Comparison of ENCODE assay signal across 14 mouse cellular contexts in the genomic region with DNA sequence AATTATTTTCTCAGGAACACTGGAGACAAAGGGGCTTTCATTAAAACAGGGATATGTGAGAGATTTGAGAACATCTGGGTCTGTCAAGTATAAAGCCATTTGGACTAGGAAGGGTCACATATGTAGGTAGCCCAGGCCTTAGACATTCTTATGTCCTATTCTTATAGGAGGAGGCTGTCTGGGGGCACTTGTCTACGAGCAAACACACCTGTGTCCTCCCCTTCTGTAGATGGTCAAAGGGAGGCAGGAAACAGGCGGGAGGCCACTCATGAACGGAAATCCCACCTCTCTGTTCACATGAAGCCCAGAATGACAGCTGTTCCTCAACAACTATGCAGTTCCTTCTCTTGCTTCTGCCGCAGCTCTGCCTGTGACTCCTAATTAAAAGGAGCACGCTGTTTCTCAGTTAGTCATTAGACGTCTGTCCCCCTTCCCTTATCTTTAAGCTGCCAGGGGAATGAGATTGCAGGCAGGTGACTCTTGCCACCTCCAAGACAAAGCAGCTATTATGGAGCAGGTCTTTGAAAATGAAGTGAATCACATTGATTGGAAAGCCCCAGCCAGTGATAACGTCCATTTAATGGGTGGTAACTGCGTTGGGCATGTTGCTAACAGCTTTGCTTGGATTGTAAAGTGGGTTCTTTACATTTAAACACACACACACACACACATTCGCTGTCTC. TPM values are rescaled to one million over a fixed set of nuclear protein-coding genes. Genes with fewer than 3 reads are reported as not detected.
A peak's percentile ranks its signal among the peaks of the same experiment; 100 is the strongest.
DNase-seq lines count a peak whose midpoint lies in the region; ATAC-seq and TF ChIP-seq lines count a peak whose summit lies in the region.
"Had no signal": no experiment of that assay in that cellular context is flagged by ENCODE, and none has a peak within 500 bp of the region (broad histone marks: within the 10 kb centered on the region; RNA-seq: fewer than 3 reads in every experiment).

No protein-coding gene starts in this region.

- H3K9ac ChIP-seq in embryonic facial prominence, embryonic 11.5 days (replicated peaks; ENCODE audit: low read length), result no peak overlapping the region
- H3K9ac ChIP-seq in intestine, postnatal 0 days (ENCODE audit: low read depth, low read length), result no peak overlapping the region
- 0 out of 2 replicates have a peak overlapping the region, but pooled peaks have one; percentile 14 for H3K9ac ChIP-seq in stomach, embryonic 14.5 days (replicated peaks; ENCODE audit: low read depth, low read length)
- H3K9ac ChIP-seq: forebrain, embryonic 13.5 days; liver, embryonic 15.5 days; neural tube, embryonic 12.5 days had no signal

- ATAC-seq in embryonic facial prominence, embryonic 11.5 days (replicated peaks; ENCODE audit: insufficient number of reproducible peaks, low FRiP score, low TSS enrichment, low read depth), result peak; percentile 7; the same call in 1 of the 2 replicates
- peak; percentile 44; the same call in 1 of the 2 replicates for ATAC-seq in intestine, postnatal 0 days
- no peak for ATAC-seq in stomach, embryonic 14.5 days (ENCODE audit: insufficient number of reproducible peaks, insufficient read depth, low FRiP score, low read depth)

- H3K27ac ChIP-seq in left cerebral cortex, adult 2 months, result peak overlapping the region; percentile 56
- no peak overlapping the region for H3K27ac ChIP-seq in embryonic facial prominence, embryonic 11.5 days (replicated peaks; ENCODE audit: low read depth, low read length)
- H3K27ac ChIP-seq in intestine, postnatal 0 days (ENCODE audit: low read depth, low read length), result no peak overlapping the region; the same call in 1 of the 2 replicates
- peak overlapping the region; percentile 48 for H3K27ac ChIP-seq in stomach, embryonic 14.5 days (ENCODE audit: low read length)
- H3K27ac ChIP-seq in thymus, adult 2 months (ENCODE audit: control insufficient read depth, insufficient read depth, low read length), result no peak overlapping the region
- H3K27ac ChIP-seq: forebrain, embryonic 13.5 days; liver, embryonic 15.5 days; neural tube, embryonic 12.5 days had no signal

- H3K9me3 ChIP-seq in embryonic facial prominence, embryonic 11.5 days (replicated peaks; ENCODE audit: control insufficient read depth, low read length), result no peaks in the 10 kb centered on the region
- no peaks in the 10 kb centered on the region for H3K9me3 ChIP-seq in intestine, postnatal 0 days (ENCODE audit: control insufficient read depth)
- no peaks in the 10 kb centered on the region for H3K9me3 ChIP-seq in stomach, embryonic 14.5 days (ENCODE audit: control insufficient read depth, low read depth, low read length)
- H3K9me3 ChIP-seq: forebrain, embryonic 13.5 days; liver, embryonic 15.5 days; neural tube, embryonic 12.5 days had no signal

- H3K4me1 ChIP-seq in embryonic facial prominence, embryonic 11.5 days (ENCODE audit: control insufficient read depth, insufficient read depth, low read length), result no peaks in the 10 kb centered on the region; the same call in 1 of the 2 replicates
- no peaks in the 10 kb centered on the region for H3K4me1 ChIP-seq in intestine, postnatal 0 days (replicated peaks; ENCODE audit: control insufficient read depth, insufficient read depth, low read length)
- peaks cover 7% of the 10 kb centered on the region; the same call in 1 of the 2 replicates for H3K4me1 ChIP-seq in stomach, embryonic 14.5 days (ENCODE audit: control insufficient read depth, insufficient read depth, low read length)
- no peaks in the 10 kb centered on the region for H3K4me1 ChIP-seq in thymus, adult 2 months (replicated peaks; ENCODE audit: control insufficient read depth, insufficient read depth, low read length)
- H3K4me1 ChIP-seq: forebrain, embryonic 13.5 days; liver, embryonic 15.5 days; neural tube, embryonic 12.5 days had no signal

- no peak overlapping the region for H3K4me2 ChIP-seq in embryonic facial prominence, embryonic 11.5 days (ENCODE audit: low read depth, low read length)
- no peak overlapping the region for H3K4me2 ChIP-seq in intestine, postnatal 0 days (replicated peaks; ENCODE audit: low read depth)
- H3K4me2 ChIP-seq in stomach, embryonic 14.5 days (replicated peaks; ENCODE audit: low read depth, low read length), result no peak overlapping the region
- H3K4me2 ChIP-seq: forebrain, embryonic 13.5 days; liver, embryonic 15.5 days; neural tube, embryonic 12.5 days had no signal

- TF ChIP-seq CTCF in left cerebral cortex, adult 2 months (IDR thresholded peaks at IDR 0.05), result no peak
- no peak for TF ChIP-seq CTCF in intestine, postnatal 0 days (IDR thresholded peaks at IDR 0.05; ENCODE audit: low read depth)
- TF ChIP-seq CTCF in thymus, adult 2 months (IDR thresholded peaks at IDR 0.05; ENCODE audit: borderline replicate concordance, control insufficient read depth, extremely low read depth, insufficient read depth, low read length, poor library complexity), result no peak

- DNase-seq in left cerebral cortex, adult 2 months (ENCODE audit: extremely low spot score in 1 of 2, low spot score in 2 of 2), result no peak
- no peak for DNase-seq in left cerebral cortex, postnatal 10 days (ENCODE audit: extremely low spot score in 1 of 2, low spot score in 2 of 2)
- no peak for DNase-seq in embryonic facial prominence, embryonic 11.5 days (ENCODE audit: low spot score)
- DNase-seq in frontal cortex, postnatal 10 days (ENCODE audit: low spot score in 2 of 2), result no peak
- DNase-seq in thymus, adult 2 months, result no peak
- DNase-seq: cerebellum, adult 11-12 months; thymus, postnatal 36 days had no signal

- no peak overlapping the region for H3K4me3 ChIP-seq in left cerebral cortex, adult 2 months
- no peak overlapping the region for H3K4me3 ChIP-seq in embryonic facial prominence, embryonic 11.5 days (ENCODE audit: low read depth, low read length)
- H3K4me3 ChIP-seq in intestine, postnatal 0 days (ENCODE audit: low read depth, low read length), result no peak overlapping the region
- no peak overlapping the region for H3K4me3 ChIP-seq in stomach, embryonic 14.5 days (ENCODE audit: low read depth, low read length)
- H3K4me3 ChIP-seq in thymus, adult 2 months (ENCODE audit: control insufficient read depth, insufficient read depth, low read length), result no peak overlapping the region
- H3K4me3 ChIP-seq: forebrain, embryonic 13.5 days; liver, embryonic 15.5 days; neural tube, embryonic 12.5 days had no signal

- intact Hi-C loops in left cerebral cortex, adult 2 months (cut with DNase I), result loop anchor here (5.0 kb wide), 1 partner anchor 170 kb away; the partner anchor contains the start of gene Rgs4
- intact Hi-C loops in left cerebral cortex, postnatal 10 days (cut with DNase I), result no loop called here

- no peaks in the 10 kb centered on the region for H3K27me3 ChIP-seq in embryonic facial prominence, embryonic 11.5 days (ENCODE audit: control insufficient read depth, insufficient read depth, low read length)
- no peaks in the 10 kb centered on the region for H3K27me3 ChIP-seq in intestine, postnatal 0 days (replicated peaks; ENCODE audit: control insufficient read depth, insufficient read depth, low read length)
- H3K27me3 ChIP-seq in stomach, embryonic 14.5 days (ENCODE audit: control insufficient read depth, insufficient read depth, low read length), result no peaks in the 10 kb centered on the region
- H3K27me3 ChIP-seq in thymus, adult 2 months (ENCODE audit: control insufficient read depth, insufficient read depth, low read length), result no peaks in the 10 kb centered on the region

- no peaks in the 10 kb centered on the region for H3K36me3 ChIP-seq in embryonic facial prominence, embryonic 11.5 days (replicated peaks; ENCODE audit: control insufficient read depth, insufficient read depth, low read depth, low read length)
- no peaks in the 10 kb centered on the region for H3K36me3 ChIP-seq in intestine, postnatal 0 days (ENCODE audit: control insufficient read depth, insufficient read depth)
- H3K36me3 ChIP-seq in stomach, embryonic 14.5 days (ENCODE audit: control insufficient read depth, insufficient read depth, low read length), result no peaks in the 10 kb centered on the region
- H3K36me3 ChIP-seq in thymus, adult 2 months (ENCODE audit: control insufficient read depth, insufficient read depth, low read length), result no peaks in the 10 kb centered on the region
- H3K36me3 ChIP-seq: liver, embryonic 15.5 days; neural tube, embryonic 12.5 days had no signal

- TF ChIP-seq POLR2A in thymus, adult 2 months (IDR thresholded peaks at IDR 0.05; ENCODE audit: control insufficient read depth, extremely low read depth, insufficient read depth, low read length, poor library complexity), result no peak

- WGBS in embryonic facial prominence, embryonic 11.5 days, result 62% methylated on average over 9 of the region's 9 CpGs
- WGBS in intestine, postnatal 0 days, result 29% methylated on average over 9 of the region's 9 CpGs
- WGBS in stomach, embryonic 14.5 days, result 54% methylated on average over 9 of the region's 9 CpGs
- WGBS in thymus, adult 2 months, result 52% methylated on average over 9 of the region's 9 CpGs

RNA-seq across cellular contexts. Expression of gene Ccdc190, which starts 11.2 kb away (rescaled TPM):
- total RNA-seq in left cerebral cortex, adult 2 months (2021), result 10 to 100 TPM; 15.3 to 21.5 TPM
- total RNA-seq in left cerebral cortex, postnatal 10 days (2021), result 10 to 100 TPM in 1 of 2 experiments, 1 to 10 TPM in 1; 7.8 to 11.0 TPM
- polyA plus RNA-seq in embryonic facial prominence, embryonic 11.5 days (2014; fragmentation: Nextera tagmentation; extraction: Ambion mirVana), result 0.20 and 0.21 TPM in 2 replicates
- polyA plus RNA-seq in intestine, postnatal 0 days (2015; fragmentation: Nextera tagmentation; extraction: Ambion mirVana), result not detected in 2 replicates
- 0.38 TPM in 1 of 2 replicates, not detected in the other for polyA plus RNA-seq in stomach, embryonic 14.5 days (2014; fragmentation: Nextera tagmentation; extraction: Ambion mirVana)
- 0.23 and 0.43 TPM in 2 replicates for polyA plus RNA-seq in thymus, adult 2 months (2012; rRNA removed)
- total RNA-seq: heart, adult 8-10 months had no signal
- polyA plus RNA-seq: kidney, embryonic 16.5 days; liver, embryonic 15.5 days had no signal

RNA-seq across cellular contexts. Expression of gene Hsd17b7, which starts 51.8 kb away (rescaled TPM):
- 10 to 100 TPM; 16.7 to 18.0 TPM for total RNA-seq in left cerebral cortex, adult 2 months (2021)
- 10 to 100 TPM; 18.8 to 19.5 TPM for total RNA-seq in left cerebral cortex, postnatal 10 days (2021)
- 15.7 and 16.1 TPM in 2 replicates for polyA plus RNA-seq in embryonic facial prominence, embryonic 11.5 days (2014; fragmentation: Nextera tagmentation; extraction: Ambion mirVana)
- polyA plus RNA-seq in intestine, postnatal 0 days (2015; fragmentation: Nextera tagmentation; extraction: Ambion mirVana), result 18.5 and 22.4 TPM in 2 replicates
- polyA plus RNA-seq in stomach, embryonic 14.5 days (2014; fragmentation: Nextera tagmentation; extraction: Ambion mirVana), result 18.3 and 19.3 TPM in 2 replicates
- 3.9 and 4.8 TPM in 2 replicates for polyA plus RNA-seq in thymus, adult 2 months (2012; rRNA removed)

Comparison
In these comparisons a context has a peak if more than half of its experiments do, and no peak if none do; other contexts are left out.
1. H3K27ac ChIP-seq: peak in left cerebral cortex, adult 2 months (single experiment) and stomach, embryonic 14.5 days (single experiment); none in embryonic facial prominence, embryonic 11.5 days (single experiment), intestine, postnatal 0 days (single experiment) and thymus, adult 2 months (single experiment).